Mouse (Mus musculus): Measurements from ENCODE around the gene Mrpl34.

GRCm38 (mm10) chr8:71441404-71441803 is 23.4 kb upstream of the Mrpl34 start:
- TF ChIP-seq CTCF (IDR thresholded peaks at IDR 0.05; ENCODE audit: control insufficient read depth, insufficient read depth, insufficient replicate concordance, low read depth, low read length) (no peak), POLR2A (IDR thresholded peaks at IDR 0.05; ENCODE audit: control insufficient read depth, low read depth, low read length) (no peak)

All from testis, adult 2 months (tissue).